12 mouse cellular contexts compared by ENCODE assay signal in genomic region chr16:10297696-10298644, GRCm38 (mm10). TPM values are rescaled to one million over a fixed set of nuclear protein-coding genes. Genes with fewer than 3 reads are reported as not detected.
DNase-seq lines count a peak whose midpoint lies in the region.
"Had no signal": no experiment of that assay in that cellular context is flagged by ENCODE, and none has a peak within 500 bp of the region (broad histone marks: within the 10 kb centered on the region; RNA-seq: fewer than 3 reads in every experiment).

No protein-coding gene starts in this region.

- intact Hi-C loops in gastrocnemius, postnatal 14 days (cut with DNase I; ENCODE audit: low total_unique reads) = no loop called here
- intact Hi-C loops in heart, postnatal 14 days (cut with DNase I) = no loop called here

- peak; percentile 27 for DNase-seq in gastrocnemius, postnatal 14 days
- DNase-seq in gastrocnemius, adult 18-20 months (ENCODE audit: low spot score) = no peak
- DNase-seq in kidney, adult 9 months = peak; percentile 19
- no peak for DNase-seq in kidney, adult 11 months
- peak; percentile 52 for DNase-seq in 3T3-L1 (ENCODE audit: low read depth, low spot score)
- peak; percentile 38 to 40 for DNase-seq in heart, postnatal 14 days
- no peak for DNase-seq in adrenal gland, postnatal 10 days
- DNase-seq: cerebellum, adult 11-12 months; forebrain, postnatal 0 days; liver, postnatal 0 days; retina, postnatal 1 day had no signal

RNA-seq across cellular contexts. Expression of gene Emp2, which starts 15.8 kb away (rescaled TPM):
- total RNA-seq in gastrocnemius, postnatal 14 days (2021) = 10 to 100 TPM in 1 of 2 experiments, 1 to 10 TPM in 1; 6.4 to 10.1 TPM
- total RNA-seq in gastrocnemius, adult 18-20 months (2021) = 1 to 10 TPM; 4.0 to 5.6 TPM
- total RNA-seq in heart, postnatal 14 days (2021) = 10 to 100 TPM; 40.6 to 46.0 TPM
- 10 to 100 TPM in 1 of 2 experiments, 1 to 10 TPM in 1; 9.8 to 11.6 TPM for total RNA-seq in adrenal gland, postnatal 10 days (2021)
- total RNA-seq: monocyte, adult 5-6 weeks had no signal

Comparison
In these comparisons a context has a peak if more than half of its experiments do, and no peak if none do; other contexts are left out.
1. DNase-seq: peak in gastrocnemius, postnatal 14 days (single experiment), kidney, adult 9 months (single experiment), 3T3-L1 (single experiment) and heart, postnatal 14 days (2 of 2); none in gastrocnemius, adult 18-20 months (single experiment), kidney, adult 11 months (single experiment) and adrenal gland, postnatal 10 days (single experiment).